Mouse (Mus musculus): ENCODE data around the gene Sec23b.
A peak's percentile ranks its signal among the peaks of the same experiment; 100 is the strongest.

Gene Sec23b

GRCm38 (mm10) chr2:144601576-144601975 lies 45.5 kb downstream of the Sec23b start:
- DNase-seq (ENCODE audit: low spot score in 2 of 2), result no peak

GRCm38 (mm10) chr2:144613956-144614355 lies 57.9 kb downstream of the Sec23b start:
- DNase-seq (ENCODE audit: low spot score in 2 of 2), result no peak

- no peak for DNase-seq (ENCODE audit: low spot score in 2 of 2)
These were observed 61.2 kb downstream of the Sec23b start for GRCm38 (mm10) chr2:144617074-144617874.

- DNase-seq (ENCODE audit: low spot score in 2 of 2), result no peak
These were observed 65.5 kb downstream of the Sec23b start for GRCm38 (mm10) chr2:144621491-144621890.

- DNase-seq (ENCODE audit: low spot score in 2 of 2), result no peak
These were observed 77.5 kb downstream of the Sec23b start for GRCm38 (mm10) chr2:144633551-144633950.

GRCm38 (mm10) chr2:144634231-144634630 lies 78.2 kb downstream of the Sec23b start:
- DNase-seq (ENCODE audit: low spot score in 2 of 2), result no peak

- no peak for DNase-seq (ENCODE audit: low spot score in 2 of 2)
These were observed 78.7 kb downstream of the Sec23b start for GRCm38 (mm10) chr2:144634729-144635128.

GRCm38 (mm10) chr2:144635644-144636320 lies 79.8 kb downstream of the Sec23b start:
- DNase-seq (ENCODE audit: low spot score in 2 of 2), result peak; percentile 48 to 81

- DNase-seq (ENCODE audit: low spot score in 2 of 2), result no peak
These were observed 81.2 kb downstream of the Sec23b start for GRCm38 (mm10) chr2:144637204-144637603.

- DNase-seq (ENCODE audit: low spot score in 2 of 2), result no peak
These were observed 81.8 kb downstream of the Sec23b start for GRCm38 (mm10) chr2:144637671-144638395.

GRCm38 (mm10) chr2:144638719-144639118 lies 82.7 kb downstream of the Sec23b start:
- no peak for DNase-seq (ENCODE audit: low spot score in 2 of 2)

- no peak for DNase-seq (ENCODE audit: low spot score in 2 of 2)
These were observed 84.1 kb downstream of the Sec23b start for GRCm38 (mm10) chr2:144640101-144640500.
